Mouse (Mus musculus) lung, postnatal 0 days (tissue): ENCODE data around the gene Notch4. TPM values are rescaled to one million over a fixed set of nuclear protein-coding genes. Genes with fewer than 3 reads are reported as not detected.

Experiments used
- ATAC-seq: fragments of 200-750 bp; cut with Nextera tagmentation; 2 replicates; pipeline ENCODE4 v1.8.0; 2017; ENCODE audit warnings: moderate library complexity
- DNase-seq: peaks from one replicate; pipeline ENCODE4 v3.0.0-alpha.2; 2016; ENCODE audit warnings: low spot score
- H3K27ac ChIP-seq: fragments of 300-500 bp; sonication (generic); 2 replicates; pipeline ENCODE4 v1.5.1; 2014; ENCODE audit warnings: antibody characterized with exemption, mild to moderate bottlenecking, low read length, mixed read lengths
- H3K27me3 ChIP-seq: fragments of 300-500 bp; sonication (generic); replicated peaks from 2 replicates; pipeline ENCODE4 v1.6.1; 2014; ENCODE audit warnings: low read length, mixed read lengths; ENCODE audit not compliant: insufficient read depth
- H3K36me3 ChIP-seq: fragments of 300-500 bp; sonication (generic); 2 replicates; pipeline ENCODE4 v1.6.1; 2014; ENCODE audit warnings: low read length, mixed read lengths; ENCODE audit not compliant: insufficient read depth
- H3K4me1 ChIP-seq: fragments of 300-500 bp; sonication (generic); 2 replicates; pipeline ENCODE4 v1.6.1; 2014; ENCODE audit warnings: antibody characterized with exemption, low read depth, low read length, mixed read lengths; ENCODE audit not compliant: insufficient read depth
- H3K4me2 ChIP-seq: fragments of 300-500 bp; sonication (generic); replicated peaks from 2 replicates; pipeline ENCODE4 v1.6.1; 2014; ENCODE audit warnings: low read depth, mild to moderate bottlenecking, low read length, moderate library complexity, mixed read lengths
- H3K4me3 ChIP-seq: fragments of 300-500 bp; sonication (generic); 2 replicates; pipeline ENCODE4 v1.5.1; 2014; ENCODE audit warnings: low read depth, low read length
- H3K9ac ChIP-seq: fragments of 300-500 bp; sonication (generic); replicated peaks from 2 replicates; pipeline ENCODE4 v1.6.1; 2014; ENCODE audit warnings: low read depth, mild to moderate bottlenecking
- H3K9me3 ChIP-seq: fragments of 300-500 bp; sonication (generic); 2 replicates; pipeline ENCODE4 v1.6.1; 2016; ENCODE audit warnings: low read length, mixed read lengths
- CTCF ChIP-seq: IDR thresholded peaks from 2 replicates; pipeline ENCODE4 v1.5.1; 2016; ENCODE audit warnings: antibody characterized with exemption, mild to moderate bottlenecking
- EP300 ChIP-seq: IDR thresholded peaks from 2 replicates; pipeline ENCODE4 v1.6.1; 2016; ENCODE audit warnings: antibody characterized with exemption, mild to moderate bottlenecking, control low read depth
- WGBS: fragments of 180-500 bp; shearing (Covaris S2); extraction: QIAGEN DNeasy Blood & Tissue Kit; methylation state at CpG from one replicate; pipeline ENCODE4 v1.1.7; 2014; 5-methylcytosine and 5-hydroxymethylcytosine counted together
- polyA plus RNA-seq: library from polyadenylated mRNA; unstranded; fragments of >200 nt; fragmentation: Nextera tagmentation; extraction: Ambion mirVana; gene quantifications from 2 replicates; pipeline ENCODE4 v1.2.1, GENCODE M21; 2015

The Notch4 gene
- polyA plus RNA-seq, 1 experiment from 2014 or later = 24.8 TPM

DNA sequence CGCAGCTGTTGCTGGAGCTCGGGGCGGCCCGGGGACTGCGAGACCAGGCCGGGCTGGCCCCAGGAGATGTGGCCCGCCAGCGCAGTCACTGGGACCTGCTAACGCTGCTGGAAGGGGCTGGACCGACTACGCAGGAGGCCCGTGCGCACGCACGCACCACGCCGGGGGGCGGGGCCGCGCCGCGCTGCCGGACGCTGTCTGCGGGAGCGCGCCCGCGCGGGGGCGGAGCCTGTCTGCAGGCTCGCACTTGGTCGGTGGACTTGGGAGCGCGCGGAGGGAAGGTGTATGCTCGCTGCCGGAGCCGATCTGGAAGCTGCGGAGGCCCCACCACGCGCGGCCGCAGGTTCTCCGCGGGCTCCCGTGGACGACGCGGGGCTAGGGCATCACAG, 23.3 kb downstream of the Notch4 start:
- Histone ChIP-seq H3K36me3 (no peaks in the 10 kb centered on the region), H3K4me3 (peak overlapping the region; percentile 50), H3K27ac (peak overlapping the region; percentile 89), H3K9ac (peak overlapping the region; percentile 60), H3K27me3 (no peaks in the 10 kb centered on the region), H3K4me1 (peaks cover 30% of the 10 kb centered on the region; the same call in 1 of the 2 replicates), H3K9me3 (no peaks in the 10 kb centered on the region), H3K4me2 (peak overlapping the region; percentile 94)
- ATAC-seq = peak; percentile 86
- TF ChIP-seq CTCF = no peak
- no peak for TF ChIP-seq EP300
- under 1% methylated on average over 32 of the region's 50 CpGs for WGBS
- DNase-seq = peak; percentile 98

GRCm38 (mm10) chr17:34587814-34588213, 23.7 kb downstream of the Notch4 start:
- TF ChIP-seq EP300 (no peak), CTCF (no peak)

DNA sequence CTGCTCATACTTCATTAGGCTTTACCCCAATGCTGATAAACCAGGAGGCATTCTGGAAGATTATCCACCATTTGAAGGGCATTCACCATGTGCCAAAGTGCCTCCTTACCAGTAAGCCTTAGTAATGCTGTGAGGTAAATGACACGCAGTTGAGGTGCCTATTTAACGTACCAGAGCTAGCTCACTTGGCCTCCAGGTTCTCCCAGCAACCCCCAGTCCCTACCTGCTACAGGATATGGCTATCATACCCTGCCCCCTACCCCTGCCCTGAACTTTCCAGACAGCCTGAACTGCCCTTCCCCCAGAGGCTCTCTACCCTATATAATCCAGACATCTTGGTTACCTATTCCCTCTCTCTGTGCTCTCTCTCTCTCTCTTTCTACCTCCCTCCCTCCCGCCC, 24.7 kb downstream of the Notch4 start:
- peak overlapping the region; percentile 97; the same call in 1 of the 2 replicates for H3K27ac ChIP-seq
- 57% methylated on average over 3 of the region's 3 CpGs for WGBS
- H3K4me3 ChIP-seq = peak overlapping the region; percentile 14; the same call in 1 of the 2 replicates
- TF ChIP-seq CTCF (no peak), EP300 (no peak)
- no peaks in the 10 kb centered on the region for H3K27me3 ChIP-seq
- ATAC-seq (no peak), DNase-seq (no peak)
- no peak overlapping the region for H3K9ac ChIP-seq
- no peaks in the 10 kb centered on the region for H3K36me3 ChIP-seq
- peaks cover 30% of the 10 kb centered on the region; the same call in 1 of the 2 replicates for H3K4me1 ChIP-seq
- H3K9me3 ChIP-seq = no peaks in the 10 kb centered on the region
- H3K4me2 ChIP-seq = peak overlapping the region; percentile 96

More at GRCm38 (mm10) chr17:34587814-34588213, 23.7 kb downstream of the Notch4 start:
- Histone ChIP-seq H3K9ac (peak overlapping the region; percentile 60), H3K27me3 (no peaks in the 10 kb centered on the region), H3K9me3 (no peaks in the 10 kb centered on the region), H3K27ac (peak overlapping the region; percentile 89), H3K4me2 (peak overlapping the region; percentile 94), H3K4me3 (peak overlapping the region; percentile 50), H3K36me3 (no peaks in the 10 kb centered on the region), H3K4me1 (peaks cover 30% of the 10 kb centered on the region; the same call in 1 of the 2 replicates)
- no peak for DNase-seq
- no peak for ATAC-seq
- 3% methylated on average over 19 of the region's 19 CpGs for WGBS

DNA sequence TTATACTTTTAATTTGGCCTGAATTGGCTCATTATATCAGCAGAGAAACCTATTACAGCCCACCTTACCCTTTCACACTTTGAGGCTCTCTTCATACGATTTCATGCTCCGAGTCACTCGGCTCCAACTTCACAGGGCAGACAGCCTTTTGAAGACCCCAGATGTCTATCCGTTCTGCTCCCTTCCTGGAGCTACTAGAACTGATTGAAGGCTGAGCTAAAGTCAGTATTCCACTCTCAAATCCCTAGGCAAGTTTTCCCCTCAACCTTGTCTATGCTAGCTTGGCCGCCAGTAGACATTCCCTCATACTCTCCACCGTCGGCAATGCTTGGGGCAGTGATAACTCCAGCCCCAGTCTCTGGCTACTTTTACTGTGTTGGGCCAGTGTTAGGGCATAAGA, 25.1 kb downstream of the Notch4 start:
- ATAC-seq (no peak), DNase-seq (no peak)
- H3K4me1 ChIP-seq = peaks cover 30% of the 10 kb centered on the region; the same call in 1 of the 2 replicates
- no peak overlapping the region for H3K9ac ChIP-seq
- H3K4me3 ChIP-seq = peak overlapping the region; percentile 14
- no peaks in the 10 kb centered on the region for H3K9me3 ChIP-seq
- H3K27ac ChIP-seq = peak overlapping the region; percentile 97
- WGBS = 26% methylated on average over 7 of the region's 7 CpGs
- no peaks in the 10 kb centered on the region for H3K36me3 ChIP-seq
- no peaks in the 10 kb centered on the region for H3K27me3 ChIP-seq
- peak overlapping the region; percentile 96 for H3K4me2 ChIP-seq
- TF ChIP-seq EP300 = no peak
- no peak for TF ChIP-seq CTCF

GRCm38 (mm10) chr17:34589681-34590101, 25.6 kb downstream of the Notch4 start, which contains the start of gene Gpsm3:
TSS of gene Gpsm3 (plus strand) at chr17:34589806.
- no peaks in the 10 kb centered on the region for H3K27me3 ChIP-seq
- DNase-seq = peak; percentile 90
- peaks cover 30% of the 10 kb centered on the region; the same call in 1 of the 2 replicates for H3K4me1 ChIP-seq
- no peaks in the 10 kb centered on the region for H3K9me3 ChIP-seq
- H3K27ac ChIP-seq = peak within 1 kb of the TSS; percentile 97
- peak within 1 kb of the TSS; percentile 23 for H3K4me3 ChIP-seq
- H3K9ac ChIP-seq = peak within 1 kb of the TSS; percentile 42
- peak; percentile 23 for ATAC-seq
- WGBS = 6% methylated on average over 6 of the region's 7 CpGs
- H3K4me2 ChIP-seq = peak within 1 kb of the TSS; percentile 96
- H3K36me3 ChIP-seq = peaks cover 4% of the 10 kb centered on the region; the same call in 1 of the 2 replicates
- TF ChIP-seq EP300 (peak; percentile 48; the same call in 1 of the 2 replicates), CTCF (no peak)

DNA sequence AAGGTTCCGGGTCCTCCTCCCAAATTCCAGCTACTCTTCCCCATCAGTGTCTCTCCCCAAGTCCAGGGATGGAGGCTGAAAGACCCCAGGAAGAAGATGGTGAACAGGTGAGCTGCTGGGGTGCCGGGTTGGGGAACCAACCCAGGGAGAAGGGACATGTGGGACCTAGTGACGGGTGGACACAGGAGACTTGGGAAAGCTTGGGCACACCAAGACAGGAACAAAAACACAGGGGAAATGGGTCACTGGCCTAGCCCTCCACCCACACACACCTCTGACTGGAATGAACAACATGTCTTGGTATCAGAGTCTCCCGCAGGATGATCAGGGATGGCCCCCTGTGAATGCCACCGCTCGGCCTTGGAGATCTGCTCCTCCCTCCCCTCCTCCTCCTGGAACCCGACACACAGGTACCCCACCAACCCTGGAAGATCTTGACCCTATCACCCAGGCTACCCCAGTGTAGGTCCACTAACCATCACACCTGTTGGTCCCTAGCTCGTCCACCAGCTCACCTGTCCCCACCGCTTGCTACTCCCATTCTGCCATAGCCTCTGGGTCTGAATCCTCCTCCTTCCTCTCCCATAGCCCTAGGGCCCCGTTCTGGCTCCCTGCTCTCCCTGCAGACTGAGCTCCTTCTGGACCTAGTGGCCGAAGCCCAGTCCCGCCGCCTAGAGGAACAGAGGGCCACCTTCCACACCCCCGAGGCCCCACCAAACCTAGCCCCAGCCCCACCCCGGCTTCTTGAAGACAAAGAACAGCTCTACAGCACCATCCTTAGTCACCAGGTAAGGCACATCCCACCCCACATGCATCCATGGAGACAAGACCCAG, 26.3 kb downstream of the Notch4 start:
- Histone ChIP-seq H3K27ac (peak overlapping the region; percentile 97), H3K9ac (peak overlapping the region; percentile 84; the same call in 1 of the 2 replicates)

More for the DNA sequence above, 26.3 kb downstream of the Notch4 start:
- 73% methylated on average over 15 of the region's 15 CpGs for WGBS
- peaks cover 11% of the 10 kb centered on the region; the same call in 1 of the 2 replicates for H3K36me3 ChIP-seq
- H3K4me1 ChIP-seq = peaks cover 30% of the 10 kb centered on the region; the same call in 1 of the 2 replicates
- no peaks in the 10 kb centered on the region for H3K27me3 ChIP-seq
- DNase-seq = no peak
- ATAC-seq = no peak
- no peaks in the 10 kb centered on the region for H3K9me3 ChIP-seq
- peak overlapping the region; percentile 86 for H3K4me3 ChIP-seq
- TF ChIP-seq CTCF (no peak; the same call in 1 of the 2 replicates), EP300 (no peak)
- peak overlapping the region; percentile 96 for H3K4me2 ChIP-seq
